Mouse (Mus musculus): Measurements from ENCODE around the gene Otud3.
"Not testable (repeated sequence)": the region's sequence is repeated elsewhere in the genome, so short reads cannot be mapped to it uniquely, and the experiment has no call there.

Gene Otud3

GRCm38 (mm10) chr4:138889635-138890034 lies 24.1 kb downstream of the Otud3 start:
- DNase-seq (ENCODE audit: low spot score): peak; percentile 34

- DNase-seq (ENCODE audit: low spot score): no peak
These were observed 24.6 kb downstream of the Otud3 start for GRCm38 (mm10) chr4:138889165-138889564.

- DNase-seq (ENCODE audit: low spot score): peak; percentile 69
These were observed 29.5 kb downstream of the Otud3 start for GRCm38 (mm10) chr4:138884261-138884660.

GRCm38 (mm10) chr4:138882179-138882578 lies 31.6 kb downstream of the Otud3 start:
- DNase-seq (ENCODE audit: low spot score): no peak

GRCm38 (mm10) chr4:138880811-138881584 lies 32.7 kb downstream of the Otud3 start:
- DNase-seq (ENCODE audit: low spot score): no peak

GRCm38 (mm10) chr4:138879808-138880207 lies 33.9 kb downstream of the Otud3 start:
- no peak for DNase-seq (ENCODE audit: low spot score)

- no peak for DNase-seq (ENCODE audit: low spot score)
These were observed 35.0 kb downstream of the Otud3 start for GRCm38 (mm10) chr4:138878783-138879182.

- DNase-seq (ENCODE audit: low spot score): no peak
These were observed 36.0 kb downstream of the Otud3 start, which contains the start of gene Pla2g2e for GRCm38 (mm10) chr4:138877731-138878130. Pla2g2e (plus strand) TSS chr4:138877942.

GRCm38 (mm10) chr4:138875986-138876385 lies 37.8 kb downstream of the Otud3 start:
- no peak for DNase-seq (ENCODE audit: low spot score)

GRCm38 (mm10) chr4:138875275-138875674 lies 38.5 kb downstream of the Otud3 start:
- not testable (repeated sequence) for DNase-seq (ENCODE audit: low spot score)

- DNase-seq (ENCODE audit: low spot score): no peak
These were observed 39.9 kb downstream of the Otud3 start, which contains the start of gene Gm13030 for GRCm38 (mm10) chr4:138873864-138874263. Gm13030 (minus strand) TSS chr4:138873964.

GRCm38 (mm10) chr4:138868666-138869065 lies 45.1 kb downstream of the Otud3 start:
- DNase-seq (ENCODE audit: low spot score): no peak

GRCm38 (mm10) chr4:138866413-138866812 lies 47.3 kb downstream of the Otud3 start:
- DNase-seq (ENCODE audit: low spot score): peak; percentile 65

GRCm38 (mm10) chr4:138865991-138866390 lies 47.8 kb downstream of the Otud3 start:
- DNase-seq (ENCODE audit: low spot score): no peak

GRCm38 (mm10) chr4:138865092-138865491 lies 48.7 kb downstream of the Otud3 start:
- DNase-seq (ENCODE audit: low spot score): no peak

GRCm38 (mm10) chr4:138863344-138863998 lies 50.3 kb downstream of the Otud3 start, which contains the start of gene Pla2g5:
Pla2g5 (minus strand) TSS chr4:138863482.
- DNase-seq (ENCODE audit: low spot score): no peak

- no peak for DNase-seq (ENCODE audit: low spot score)
These were observed 54.0 kb downstream of the Otud3 start for GRCm38 (mm10) chr4:138859728-138860127.

GRCm38 (mm10) chr4:138859245-138859644 lies 54.5 kb downstream of the Otud3 start:
- no peak for DNase-seq (ENCODE audit: low spot score)

GRCm38 (mm10) chr4:138858446-138858845 lies 55.3 kb downstream of the Otud3 start:
- DNase-seq (ENCODE audit: low spot score): no peak

GRCm38 (mm10) chr4:138857576-138857975 lies 56.2 kb downstream of the Otud3 start:
- no peak for DNase-seq (ENCODE audit: low spot score)

GRCm38 (mm10) chr4:138856491-138856890 lies 57.3 kb downstream of the Otud3 start:
- peak; percentile 38 for DNase-seq (ENCODE audit: low spot score)

- DNase-seq (ENCODE audit: low spot score): no peak
These were observed 58.6 kb downstream of the Otud3 start for GRCm38 (mm10) chr4:138855092-138855632.

- no peak for DNase-seq (ENCODE audit: low spot score)
These were observed 60.8 kb downstream of the Otud3 start for GRCm38 (mm10) chr4:138852961-138853360.

Measured in testis, postnatal 14 days (tissue).